Mouse (Mus musculus) frontal cortex, postnatal 14 days (tissue): ENCODE measurements at regions not wholly inside any gene's neighbourhood (a gene's known extent, or its start where the extent isn't known, plus 50 kb on each side); places are given as distances from the start of the nearest gene placed in this dataset.

Experiments
- DNase-seq, 2 experiments: peaks; one replicate each; pipeline ENCODE4 v3.0.0; 2022; ENCODE audit warnings: low spot score in 2 of 2

DNA sequence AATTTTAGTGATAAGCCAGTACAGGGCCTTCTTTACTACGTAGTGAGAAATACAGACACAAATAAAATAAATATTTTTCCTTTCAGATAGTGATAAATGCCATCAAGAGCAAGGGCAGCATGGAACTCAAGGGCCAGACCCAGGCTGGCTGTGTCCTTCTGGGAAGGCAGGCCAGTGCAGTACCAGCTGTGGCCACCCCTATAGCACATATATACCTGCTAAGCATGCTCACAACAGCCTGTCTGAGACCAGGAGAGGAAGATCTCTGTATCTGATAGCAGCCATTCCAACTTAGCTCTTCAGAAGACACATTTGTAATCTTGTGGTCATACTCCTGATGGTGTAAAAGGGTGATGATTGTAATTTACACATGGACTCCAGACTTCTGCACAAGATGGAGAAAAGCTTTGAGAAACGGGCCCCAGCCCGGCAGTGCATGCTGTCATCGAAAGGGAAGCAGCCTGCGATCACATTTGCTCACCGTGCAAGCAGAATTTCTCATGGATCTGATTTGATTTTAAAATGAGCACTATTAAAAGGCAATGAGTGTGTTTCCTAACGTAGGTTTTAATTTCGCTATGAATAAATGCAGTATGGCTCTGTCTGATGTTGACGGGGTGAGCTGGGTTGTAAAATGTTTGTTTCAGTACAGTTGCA lies 335.6 kb downstream of the Tmem38b start:
- DNase-seq: no peak

DNA sequence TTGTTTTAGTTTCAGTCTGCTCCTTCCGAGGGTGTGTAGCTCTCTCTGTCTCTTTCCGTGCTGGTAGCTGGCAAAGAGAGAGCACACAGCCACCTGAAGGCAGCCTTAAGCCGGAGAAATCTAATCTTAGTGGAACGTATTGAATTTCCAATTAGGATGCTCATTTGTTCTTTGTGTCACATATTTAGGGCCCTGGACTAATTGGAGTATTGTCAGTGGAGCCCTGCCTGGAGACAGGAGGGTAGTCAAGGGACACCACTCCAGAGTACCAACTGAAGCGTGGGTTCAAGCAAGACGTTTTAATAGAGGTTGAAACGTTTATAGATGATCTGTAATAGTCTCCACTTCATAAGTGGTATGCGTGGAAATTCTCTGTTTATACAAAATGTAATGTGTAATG lies 336.5 kb downstream of the Tmem38b start:
- no peak for DNase-seq

GRCm38 (mm10) chr4:54170202-54170931 lies 344.5 kb downstream of the Tmem38b start:
- no peak for DNase-seq

GRCm38 (mm10) chr4:54184213-54184612 lies 358.4 kb downstream of the Tmem38b start:
- DNase-seq: no peak

DNA sequence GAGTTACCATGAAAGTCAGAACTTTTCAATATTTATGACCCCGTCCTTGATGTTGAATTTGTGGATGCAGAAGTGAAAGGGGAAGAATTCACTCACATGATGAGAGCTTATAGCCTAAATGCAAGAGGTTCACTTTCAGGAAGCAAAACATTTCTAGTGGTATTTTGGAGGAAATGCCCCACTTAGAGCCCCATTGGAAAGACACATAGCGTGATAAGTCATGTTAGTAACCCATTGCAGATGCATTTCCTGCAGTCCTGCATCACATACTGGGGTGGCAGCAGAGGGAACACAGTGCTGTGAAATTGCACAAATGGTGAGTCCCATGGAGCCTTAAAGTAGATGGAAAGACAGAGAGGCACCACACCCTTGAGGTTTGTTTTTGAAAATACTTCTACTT lies 369.9 kb downstream of the Tmem38b start:
- DNase-seq: no peak

GRCm38 (mm10) chr4:54202440-54202839 lies 376.6 kb downstream of the Tmem38b start:
- no peak for DNase-seq

DNA sequence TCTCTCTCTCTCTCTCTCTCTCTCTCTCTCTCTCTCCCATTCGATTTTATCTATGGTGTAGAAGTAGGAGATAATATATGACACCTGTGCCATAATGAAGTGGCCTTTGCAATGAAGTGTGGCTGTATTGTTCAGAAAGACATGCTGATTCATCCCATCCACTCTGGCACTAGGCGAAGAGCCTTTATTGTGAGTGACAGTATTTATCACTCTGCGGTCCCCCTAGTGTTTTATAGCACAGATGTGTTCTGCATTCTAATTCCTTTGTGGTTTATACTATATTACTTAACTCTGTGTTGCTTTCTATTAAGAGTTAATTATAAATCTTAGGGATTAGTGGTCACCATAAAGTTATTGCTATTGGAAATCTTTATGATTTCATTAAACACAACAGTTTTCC lies 398.7 kb downstream of the Tmem38b start:
- no peak for DNase-seq
